Mouse (Mus musculus) CH12.LX (cell line): ENCODE results near the gene Lrrc8c.

Source experiments
- CHD2 ChIP-seq: IDR thresholded peaks from 2 replicates; pipeline ENCODE4 v1.6.1; 2011; ENCODE audit warnings: low read length, improper control_type of control experiment
- CTCF ChIP-seq, 2 experiments: IDR thresholded peaks in 1 of 2; conservative IDR thresholded peaks in 1 of 2; 2 replicates each; pipeline ENCODE4 v1.5.1; 2011 to 2012; ENCODE audit warnings: low read depth in 2 of 2, low read length in 2 of 2, improper control_type of control experiment in 1 of 2, inconsistent platforms in 1 of 2, mild to moderate bottlenecking in 1 of 2, moderate library complexity in 1 of 2
- E2F4 ChIP-seq: IDR thresholded peaks from 2 replicates; pipeline ENCODE4 v1.6.1; 2011; ENCODE audit warnings: low read depth, low read length, improper control_type of control experiment; ENCODE audit not compliant: insufficient replicate concordance
- EP300 ChIP-seq: IDR thresholded peaks from 2 replicates; pipeline ENCODE4 v1.6.1; 2011; ENCODE audit warnings: low read length, improper control_type of control experiment
- KAT2A ChIP-seq: IDR thresholded peaks from 2 replicates; pipeline ENCODE4 v1.6.1; 2012; ENCODE audit warnings: low read length, improper control_type of control experiment, inconsistent platforms; ENCODE audit not compliant: insufficient replicate concordance
- MAFK ChIP-seq: IDR thresholded peaks from 2 replicates; pipeline ENCODE4 v1.6.1; 2011; ENCODE audit warnings: low read length, improper control_type of control experiment; ENCODE audit not compliant: insufficient replicate concordance
- POLR2A ChIP-seq: IDR thresholded peaks from 2 replicates; pipeline ENCODE4 v1.6.1; 2011; ENCODE audit warnings: low read depth, mild to moderate bottlenecking, improper control_type of control experiment, low read length
- SMC3 ChIP-seq: IDR thresholded peaks from 2 replicates; pipeline ENCODE4 v1.6.1; 2011; ENCODE audit warnings: low read depth, low read length, improper control_type of control experiment
- USF2 ChIP-seq: conservative IDR thresholded peaks from 2 replicates; pipeline ENCODE4 v1.6.1; 2011; ENCODE audit warnings: low read depth, low read length, improper control_type of control experiment
- ZMIZ1 ChIP-seq: IDR thresholded peaks from 2 replicates; pipeline ENCODE4 v1.6.1; 2012; ENCODE audit warnings: low read depth, mild to moderate bottlenecking, inconsistent platforms, low read length, improper control_type of control experiment
- ZNF384 ChIP-seq: IDR thresholded peaks from 2 replicates; pipeline ENCODE4 v1.6.1; 2012; ENCODE audit warnings: low read depth, low read length, improper control_type of control experiment, inconsistent platforms

- TF ChIP-seq POLR2A: no peak
- no peak for TF ChIP-seq USF2
- no peak for TF ChIP-seq SMC3
- no peak for TF ChIP-seq MAFK
- no peak for TF ChIP-seq EP300
- TF ChIP-seq ZMIZ1: no peak
- TF ChIP-seq CHD2: no peak
- no peak for TF ChIP-seq CTCF (conservative IDR thresholded peaks at IDR 0.05 in 1 of 2, IDR thresholded peaks at IDR 0.05 in 1 of 2; ENCODE audit: low read depth in 2 of 2, low read length in 2 of 2)
- no peak for TF ChIP-seq KAT2A
- TF ChIP-seq ZNF384: no peak
- TF ChIP-seq E2F4: no peak
Measured at GRCm38 (mm10) chr5:105557346-105557745, 38.2 kb downstream of the Lrrc8c start.
